Comparison of ENCODE assay signal across 15 mouse cellular contexts in the genomic region with DNA sequence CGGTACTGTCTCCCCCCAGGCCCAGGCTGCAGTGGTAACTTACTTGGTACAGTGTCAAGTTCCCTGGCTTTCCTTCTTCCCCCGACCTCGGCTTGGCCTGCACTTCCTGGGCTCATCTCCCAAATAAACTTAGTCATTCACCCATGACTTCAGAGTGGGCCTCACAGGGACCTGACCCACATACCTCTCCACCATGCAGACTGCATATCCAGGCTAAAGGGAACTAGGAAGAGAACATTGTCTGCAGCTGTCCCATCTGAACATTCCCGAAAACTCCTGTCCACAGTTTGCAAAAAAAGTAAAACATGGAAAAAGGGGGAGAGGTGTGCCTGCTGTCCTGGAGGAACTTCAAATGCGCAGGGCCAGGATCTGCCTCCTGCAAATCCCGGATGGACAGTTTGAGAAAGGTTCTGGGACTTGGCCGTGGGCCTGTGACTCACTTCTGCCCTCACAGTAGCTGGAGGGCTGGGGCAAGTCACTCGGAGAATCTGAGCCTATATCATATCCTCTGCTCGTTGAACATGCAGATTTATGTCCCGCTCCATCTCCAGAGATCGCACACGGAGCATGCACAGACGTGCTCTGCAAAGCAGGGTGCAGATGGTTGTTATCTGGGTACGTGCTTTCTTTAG.
DNase-seq lines count a peak whose midpoint lies in the region; ATAC-seq lines count a peak whose summit lies in the region.
"Had no signal": no experiment of that assay in that cellular context is flagged by ENCODE, and none has a peak within 500 bp of the region (broad histone marks: within the 10 kb centered on the region; RNA-seq: fewer than 3 reads in every experiment).

No protein-coding gene starts in this region.

- 0 out of 2 replicates have a peak, but pooled peaks cover 3% of the 10 kb centered on the region for H3K27me3 ChIP-seq in kidney, embryonic 15.5 days
- no peaks in the 10 kb centered on the region for H3K27me3 ChIP-seq in forebrain, embryonic 16.5 days (replicated peaks; ENCODE audit: control insufficient read depth, insufficient read depth, low read length)
- H3K27me3 ChIP-seq: embryonic facial prominence, embryonic 12.5 days; hindbrain, embryonic 15.5 days; midbrain, embryonic 13.5 days; neural tube, embryonic 12.5 days; stomach, embryonic 15.5 days had no signal

- H3K4me1 ChIP-seq in kidney, embryonic 15.5 days = peaks cover 13% of the 10 kb centered on the region
- H3K4me1 ChIP-seq in forebrain, embryonic 16.5 days (replicated peaks; ENCODE audit: control insufficient read depth, insufficient read depth, low read length) = no peaks in the 10 kb centered on the region
- H3K4me1 ChIP-seq: hindbrain, embryonic 15.5 days; midbrain, embryonic 13.5 days; neural tube, embryonic 12.5 days; stomach, embryonic 15.5 days had no signal

- no peaks in the 10 kb centered on the region for H3K9me3 ChIP-seq in kidney, embryonic 15.5 days (replicated peaks)
- H3K9me3 ChIP-seq in forebrain, embryonic 16.5 days (ENCODE audit: control insufficient read depth, low read length) = no peaks in the 10 kb centered on the region
- H3K9me3 ChIP-seq: embryonic facial prominence, embryonic 12.5 days; hindbrain, embryonic 15.5 days; midbrain, embryonic 13.5 days; neural tube, embryonic 12.5 days; stomach, embryonic 15.5 days had no signal

- peak; percentile 47 for ATAC-seq in kidney, embryonic 15.5 days (replicated peaks; ENCODE audit: low FRiP score)
- no peak for ATAC-seq in forebrain, embryonic 16.5 days
- ATAC-seq: midbrain, embryonic 13.5 days had no signal

- H3K4me2 ChIP-seq in kidney, embryonic 15.5 days = no peak overlapping the region
- H3K4me2 ChIP-seq in forebrain, embryonic 16.5 days (ENCODE audit: low read length) = no peak overlapping the region
- H3K4me2 ChIP-seq: embryonic facial prominence, embryonic 12.5 days; hindbrain, embryonic 15.5 days; midbrain, embryonic 13.5 days; neural tube, embryonic 12.5 days; stomach, embryonic 15.5 days had no signal

- no peak overlapping the region for H3K4me3 ChIP-seq in kidney, embryonic 15.5 days (replicated peaks)
- H3K4me3 ChIP-seq in forebrain, embryonic 16.5 days (replicated peaks; ENCODE audit: low read length) = no peak overlapping the region
- H3K4me3 ChIP-seq: embryonic facial prominence, embryonic 12.5 days; hindbrain, embryonic 15.5 days; midbrain, embryonic 13.5 days; neural tube, embryonic 12.5 days; stomach, embryonic 15.5 days had no signal

- H3K27ac ChIP-seq in kidney, embryonic 15.5 days = 0 out of 2 replicates have a peak overlapping the region, but pooled peaks have one; percentile 33
- H3K27ac ChIP-seq in forebrain, embryonic 16.5 days (ENCODE audit: low read length) = no peak overlapping the region
- H3K27ac ChIP-seq: embryonic facial prominence, embryonic 12.5 days; hindbrain, embryonic 15.5 days; midbrain, embryonic 13.5 days; neural tube, embryonic 12.5 days; stomach, embryonic 15.5 days had no signal

- no peaks in the 10 kb centered on the region for H3K36me3 ChIP-seq in kidney, embryonic 15.5 days
- no peaks in the 10 kb centered on the region for H3K36me3 ChIP-seq in forebrain, embryonic 16.5 days (ENCODE audit: control insufficient read depth, insufficient read depth)
- H3K36me3 ChIP-seq: embryonic facial prominence, embryonic 12.5 days; hindbrain, embryonic 15.5 days; midbrain, embryonic 13.5 days; neural tube, embryonic 12.5 days; stomach, embryonic 15.5 days had no signal

- WGBS in kidney, embryonic 15.5 days = 20% methylated on average over 14 of the region's 14 CpGs
- WGBS in forebrain, embryonic 16.5 days = 79% methylated on average over 14 of the region's 14 CpGs

- peak; percentile 14 to 50 for DNase-seq in adrenal gland, adult (ENCODE audit: inconsistent age in 2 of 2, low spot score in 1 of 2)
- no peak for DNase-seq in adrenal gland, adult 8-10 months
- DNase-seq in kidney, adult 8-10 months = no peak
- peak; percentile 22 for DNase-seq in gonadal fat pad, adult 2 months (ENCODE audit: low read depth)
- peak; percentile 17 to 18 for DNase-seq in kidney, postnatal 4 days
- DNase-seq in ovary, postnatal 36 days (ENCODE audit: low spot score) = no peak
- DNase-seq: cerebellum, adult 9-10 months; lung, postnatal 10 days had no signal

- H3K9ac ChIP-seq in kidney, embryonic 15.5 days = no peak overlapping the region
- no peak overlapping the region for H3K9ac ChIP-seq in forebrain, embryonic 16.5 days (replicated peaks; ENCODE audit: low read depth, low read length)
- H3K9ac ChIP-seq: embryonic facial prominence, embryonic 12.5 days; hindbrain, embryonic 15.5 days; midbrain, embryonic 13.5 days; neural tube, embryonic 12.5 days; stomach, embryonic 15.5 days had no signal

Comparison
In these comparisons a context has a peak if more than half of its experiments do, and no peak if none do; other contexts are left out.
1. DNase-seq: peak in adrenal gland, adult (2 of 2), gonadal fat pad, adult 2 months (single experiment) and kidney, postnatal 4 days (2 of 2); none in adrenal gland, adult 8-10 months (single experiment), kidney, adult 8-10 months (0 of 2) and ovary, postnatal 36 days (single experiment).